Mouse (Mus musculus) embryo, embryonic 11 days (tissue): Measurements from ENCODE around the gene Olfr312.

Source experiments
- DNase-seq: peaks from one replicate; pipeline ENCODE4 v3.0.0-alpha.2; 2015

The Olfr312 gene

GRCm38 (mm10) chr11:58867039-58867953 is 38.3 kb downstream of the Olfr312 start, which contains the start of gene 2810021J22Rik:
Gene 2810021J22Rik, plus strand, starts transcription at chr11:58867216.
- DNase-seq, result peak; percentile 91

- DNase-seq, result no peak
Observed at GRCm38 (mm10) chr11:58867954-58868330, 38.9 kb downstream of the Olfr312 start.

- DNase-seq, result no peak
Observed at GRCm38 (mm10) chr11:58870961-58871360, 41.9 kb downstream of the Olfr312 start.

GRCm38 (mm10) chr11:58883756-58884155 is 54.7 kb downstream of the Olfr312 start:
- no peak for DNase-seq
